Mouse (Mus musculus): ENCODE measurements around the gene Tas2r118.

Tas2r118 gene

GRCm38 (mm10) chr6:23969960-23970359 lies at the start of gene Tas2r118:
TSS of gene Tas2r118 (minus strand) at chr6:23970060.
- H3K9me3 ChIP-seq (ENCODE audit: low read length) = no peaks in the 10 kb centered on the region
- TF ChIP-seq NANOG (IDR thresholded peaks at IDR 0.05; ENCODE audit: borderline replicate concordance, low read length) (no peak), CTCF (conservative IDR thresholded peaks at IDR 0.05; ENCODE audit: low read length) (no peak), POU5F1 (IDR thresholded peaks at IDR 0.05; ENCODE audit: borderline replicate concordance, low read length) (no peak)
- no peaks in the 10 kb centered on the region for H3K36me3 ChIP-seq (ENCODE audit: insufficient read depth, low read length)
- H3K27me3 ChIP-seq (ENCODE audit: insufficient read depth, low read length) = no peaks in the 10 kb centered on the region
- no peaks in the 10 kb centered on the region for H3K4me1 ChIP-seq (replicated peaks; ENCODE audit: low read depth, low read length)
- no peak within 1 kb of the TSS for H3K4me3 ChIP-seq (replicated peaks; ENCODE audit: low read length)

- no peaks in the 10 kb centered on the region for H3K27me3 ChIP-seq (ENCODE audit: insufficient read depth, low read length)
- no peak for TF ChIP-seq POU5F1 (IDR thresholded peaks at IDR 0.05; ENCODE audit: borderline replicate concordance, low read length)
- no peak for TF ChIP-seq CTCF (conservative IDR thresholded peaks at IDR 0.05; ENCODE audit: low read length)
- no peak for TF ChIP-seq NANOG (IDR thresholded peaks at IDR 0.05; ENCODE audit: borderline replicate concordance, low read length)
- H3K4me1 ChIP-seq (replicated peaks; ENCODE audit: low read depth, low read length) = no peaks in the 10 kb centered on the region
- H3K4me3 ChIP-seq (replicated peaks; ENCODE audit: low read length) = no peak overlapping the region
- H3K9me3 ChIP-seq (ENCODE audit: low read length) = 0 out of 2 replicates have a peak, but pooled peaks cover 10% of the 10 kb centered on the region
- H3K36me3 ChIP-seq (ENCODE audit: insufficient read depth, low read length) = no peaks in the 10 kb centered on the region
Observed at GRCm38 (mm10) chr6:24018320-24018719, 48.5 kb upstream of the Tas2r118 start.

GRCm38 (mm10) chr6:23993276-23993675 lies 23.4 kb upstream of the Tas2r118 start:
- no peaks in the 10 kb centered on the region for H3K9me3 ChIP-seq (ENCODE audit: low read length)
- H3K4me3 ChIP-seq (replicated peaks; ENCODE audit: low read length) = no peak overlapping the region
- TF ChIP-seq POU5F1 (IDR thresholded peaks at IDR 0.05; ENCODE audit: borderline replicate concordance, low read length) (no peak), CTCF (conservative IDR thresholded peaks at IDR 0.05; ENCODE audit: low read length) (no peak), NANOG (IDR thresholded peaks at IDR 0.05; ENCODE audit: borderline replicate concordance, low read length) (no peak)
- H3K36me3 ChIP-seq (ENCODE audit: insufficient read depth, low read length) = no peaks in the 10 kb centered on the region
- H3K4me1 ChIP-seq (replicated peaks; ENCODE audit: low read depth, low read length) = no peaks in the 10 kb centered on the region
- H3K27me3 ChIP-seq (ENCODE audit: insufficient read depth, low read length) = no peaks in the 10 kb centered on the region

GRCm38 (mm10) chr6:23990687-23991387 lies 21.0 kb upstream of the Tas2r118 start:
- Histone ChIP-seq H3K4me3 (replicated peaks; ENCODE audit: low read length) (no peak overlapping the region), H3K9me3 (ENCODE audit: low read length) (no peaks in the 10 kb centered on the region), H3K36me3 (ENCODE audit: insufficient read depth, low read length) (no peaks in the 10 kb centered on the region), H3K4me1 (replicated peaks; ENCODE audit: low read depth, low read length) (no peaks in the 10 kb centered on the region), H3K27me3 (ENCODE audit: insufficient read depth, low read length) (no peaks in the 10 kb centered on the region)
- TF ChIP-seq CTCF (conservative IDR thresholded peaks at IDR 0.05; ENCODE audit: low read length) = no peak
- no peak for TF ChIP-seq NANOG (IDR thresholded peaks at IDR 0.05; ENCODE audit: borderline replicate concordance, low read length)
- TF ChIP-seq POU5F1 (IDR thresholded peaks at IDR 0.05; ENCODE audit: borderline replicate concordance, low read length) = no peak

- no peaks in the 10 kb centered on the region for H3K36me3 ChIP-seq (ENCODE audit: insufficient read depth, low read length)
- no peak for TF ChIP-seq NANOG (IDR thresholded peaks at IDR 0.05; ENCODE audit: borderline replicate concordance, low read length)
- H3K4me3 ChIP-seq (replicated peaks; ENCODE audit: low read length) = no peak overlapping the region
- no peaks in the 10 kb centered on the region for H3K27me3 ChIP-seq (ENCODE audit: insufficient read depth, low read length)
- no peaks in the 10 kb centered on the region for H3K4me1 ChIP-seq (replicated peaks; ENCODE audit: low read depth, low read length)
- H3K9me3 ChIP-seq (ENCODE audit: low read length) = no peaks in the 10 kb centered on the region; the same call in 1 of the 2 replicates
Observed at GRCm38 (mm10) chr6:23986293-23986692, 16.4 kb upstream of the Tas2r118 start.

- TF ChIP-seq POU5F1 (IDR thresholded peaks at IDR 0.05; ENCODE audit: borderline replicate concordance, low read length) (no peak), CTCF (conservative IDR thresholded peaks at IDR 0.05; ENCODE audit: low read length) (no peak)
- H3K4me3 ChIP-seq (replicated peaks; ENCODE audit: low read length) = no peak overlapping the region
- no peaks in the 10 kb centered on the region for H3K36me3 ChIP-seq (ENCODE audit: insufficient read depth, low read length)
- no peaks in the 10 kb centered on the region for H3K4me1 ChIP-seq (replicated peaks; ENCODE audit: low read depth, low read length)
- no peaks in the 10 kb centered on the region for H3K27me3 ChIP-seq (ENCODE audit: insufficient read depth, low read length)
- no peaks in the 10 kb centered on the region for H3K9me3 ChIP-seq (ENCODE audit: low read length)
Observed at GRCm38 (mm10) chr6:23966980-23967379, 2.9 kb downstream of the Tas2r118 start.

GRCm38 (mm10) chr6:23965925-23966324 lies 3.9 kb downstream of the Tas2r118 start:
- Histone ChIP-seq H3K27me3 (ENCODE audit: insufficient read depth, low read length) (no peaks in the 10 kb centered on the region), H3K9me3 (ENCODE audit: low read length) (no peaks in the 10 kb centered on the region), H3K4me1 (replicated peaks; ENCODE audit: low read depth, low read length) (no peaks in the 10 kb centered on the region), H3K36me3 (ENCODE audit: insufficient read depth, low read length) (no peaks in the 10 kb centered on the region), H3K4me3 (replicated peaks; ENCODE audit: low read length) (no peak overlapping the region)
- TF ChIP-seq POU5F1 (IDR thresholded peaks at IDR 0.05; ENCODE audit: borderline replicate concordance, low read length) (no peak), CTCF (conservative IDR thresholded peaks at IDR 0.05; ENCODE audit: low read length) (no peak), NANOG (IDR thresholded peaks at IDR 0.05; ENCODE audit: borderline replicate concordance, low read length) (no peak)

- no peak overlapping the region for H3K4me3 ChIP-seq (replicated peaks; ENCODE audit: low read length)
- H3K9me3 ChIP-seq (ENCODE audit: low read length) = no peaks in the 10 kb centered on the region
- H3K36me3 ChIP-seq (ENCODE audit: insufficient read depth, low read length) = no peaks in the 10 kb centered on the region
- TF ChIP-seq POU5F1 (IDR thresholded peaks at IDR 0.05; ENCODE audit: borderline replicate concordance, low read length) = no peak
- no peak for TF ChIP-seq NANOG (IDR thresholded peaks at IDR 0.05; ENCODE audit: borderline replicate concordance, low read length)
- no peak for TF ChIP-seq CTCF (conservative IDR thresholded peaks at IDR 0.05; ENCODE audit: low read length)
- no peaks in the 10 kb centered on the region for H3K27me3 ChIP-seq (ENCODE audit: insufficient read depth, low read length)
- H3K4me1 ChIP-seq (replicated peaks; ENCODE audit: low read depth, low read length) = no peaks in the 10 kb centered on the region
Observed at GRCm38 (mm10) chr6:23963741-23964140, 6.1 kb downstream of the Tas2r118 start.

- no peak for TF ChIP-seq CTCF (conservative IDR thresholded peaks at IDR 0.05; ENCODE audit: low read length)
- no peak for TF ChIP-seq NANOG (IDR thresholded peaks at IDR 0.05; ENCODE audit: borderline replicate concordance, low read length)
- no peak for TF ChIP-seq POU5F1 (IDR thresholded peaks at IDR 0.05; ENCODE audit: borderline replicate concordance, low read length)
Observed at GRCm38 (mm10) chr6:23940776-23941175, 29.1 kb downstream of the Tas2r118 start.

More at GRCm38 (mm10) chr6:23940776-23941175, 29.1 kb downstream of the Tas2r118 start:
- peaks cover 3% of the 10 kb centered on the region; the same call in 1 of the 2 replicates for H3K9me3 ChIP-seq (ENCODE audit: low read length)
- H3K4me1 ChIP-seq (replicated peaks; ENCODE audit: low read depth, low read length) = peaks cover 9% of the 10 kb centered on the region
- H3K36me3 ChIP-seq (ENCODE audit: insufficient read depth, low read length) = no peaks in the 10 kb centered on the region
- no peaks in the 10 kb centered on the region for H3K27me3 ChIP-seq (ENCODE audit: insufficient read depth, low read length)
- no peak overlapping the region for H3K4me3 ChIP-seq (replicated peaks; ENCODE audit: low read length)
